Mouse (Mus musculus): ENCODE data around the gene Adgrl2. TPM values are rescaled to one million over a fixed set of nuclear protein-coding genes. Genes with fewer than 3 reads are reported as not detected.

The Adgrl2 gene
- polyA plus RNA-seq, 1 experiment from 2014 or later: 71.7 TPM

DNA sequence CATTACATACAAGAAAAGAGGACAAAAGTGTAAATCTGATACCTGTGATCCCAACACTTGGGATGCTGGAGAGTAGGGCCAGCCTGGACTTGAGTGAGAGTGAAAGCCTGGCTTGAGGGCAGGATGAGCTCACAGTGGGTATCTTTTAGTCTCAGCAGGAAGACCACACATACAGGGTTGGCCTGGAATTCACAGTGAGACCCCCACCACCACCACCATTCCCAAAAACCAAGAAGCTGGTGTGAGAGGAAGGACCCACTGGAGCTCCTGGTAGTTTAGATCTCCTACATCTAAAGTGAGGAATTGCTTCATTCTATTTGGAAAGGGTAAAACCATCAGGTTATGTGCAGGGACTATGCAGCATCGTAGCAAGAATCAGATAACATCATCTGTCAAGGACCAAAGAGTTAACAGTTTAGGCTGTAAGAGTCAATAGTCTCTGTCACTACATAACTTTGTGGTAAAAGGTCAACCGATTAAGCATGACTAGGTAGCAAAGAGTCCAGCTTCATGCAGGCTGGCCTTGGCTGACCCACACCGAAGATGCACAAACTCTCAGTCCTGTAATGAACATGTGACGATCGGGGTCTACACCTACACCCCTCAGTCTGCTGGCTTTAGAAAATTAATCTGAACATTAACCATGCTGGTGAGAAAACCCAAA lies 26.8 kb downstream of the Adgrl2 start:
- Histone ChIP-seq H3K4me1 (ENCODE audit: control insufficient read depth, insufficient read depth, low read length) (peaks cover 40% of the 10 kb centered on the region), H3K27me3 (ENCODE audit: control insufficient read depth, insufficient read depth, low read length) (no peaks in the 10 kb centered on the region), H3K9me3 (ENCODE audit: control insufficient read depth, low read depth, low read length) (no peaks in the 10 kb centered on the region), H3K9ac (replicated peaks; ENCODE audit: low read depth, low read length) (no peak overlapping the region), H3K36me3 (ENCODE audit: control insufficient read depth, insufficient read depth, low read length) (no peaks in the 10 kb centered on the region), H3K4me2 (replicated peaks; ENCODE audit: low read depth, low read length) (no peak overlapping the region), H3K4me3 (ENCODE audit: low read depth, low read length) (no peak overlapping the region), H3K27ac (ENCODE audit: low read length) (no peak overlapping the region)
- no peak for ATAC-seq (ENCODE audit: insufficient number of reproducible peaks, insufficient read depth, low FRiP score, low read depth)
- 82% methylated on average over 5 of the region's 5 CpGs for WGBS

- no peak for ATAC-seq (ENCODE audit: insufficient number of reproducible peaks, insufficient read depth, low FRiP score, low read depth)
- H3K9me3 ChIP-seq (ENCODE audit: control insufficient read depth, low read depth, low read length): no peaks in the 10 kb centered on the region
- H3K36me3 ChIP-seq (ENCODE audit: control insufficient read depth, insufficient read depth, low read length): no peaks in the 10 kb centered on the region
- no peak overlapping the region for H3K4me2 ChIP-seq (replicated peaks; ENCODE audit: low read depth, low read length)
- H3K27ac ChIP-seq (ENCODE audit: low read length): no peak overlapping the region
- no peaks in the 10 kb centered on the region for H3K27me3 ChIP-seq (ENCODE audit: control insufficient read depth, insufficient read depth, low read length)
- H3K4me1 ChIP-seq (ENCODE audit: control insufficient read depth, insufficient read depth, low read length): peaks cover 36% of the 10 kb centered on the region
- H3K9ac ChIP-seq (replicated peaks; ENCODE audit: low read depth, low read length): no peak overlapping the region
- WGBS: 57% methylated on average over 5 of the region's 5 CpGs
- H3K4me3 ChIP-seq (ENCODE audit: low read depth, low read length): no peak overlapping the region
Observed at GRCm38 (mm10) chr3:148961611-148962010, 28.7 kb downstream of the Adgrl2 start.

DNA sequence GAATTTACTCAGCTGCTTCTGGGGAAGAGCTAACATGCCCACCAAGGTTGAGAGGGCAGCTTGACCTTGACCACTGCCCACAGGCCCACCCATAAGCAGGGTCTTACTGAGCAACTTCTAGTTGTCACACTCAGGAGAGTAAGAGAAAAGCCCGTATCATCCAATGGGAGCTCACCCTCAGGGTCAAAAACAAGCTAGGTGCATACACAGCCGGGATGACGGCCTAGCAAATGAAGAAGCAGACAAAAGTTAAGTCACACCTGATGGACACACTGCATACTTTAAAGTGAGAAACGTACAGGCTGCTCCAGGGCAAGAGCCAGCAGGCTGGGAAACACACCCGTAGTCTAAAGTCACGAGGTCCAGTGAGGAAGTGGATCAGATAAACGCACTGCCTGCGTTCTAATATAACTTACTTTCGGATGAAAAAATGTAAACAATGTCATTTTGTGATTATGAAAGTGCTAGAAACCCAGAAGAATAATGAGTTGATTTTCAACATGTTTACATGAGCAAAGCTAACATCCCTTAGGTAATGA lies 29.5 kb downstream of the Adgrl2 start:
- Histone ChIP-seq H3K36me3 (ENCODE audit: control insufficient read depth, insufficient read depth, low read length) (no peaks in the 10 kb centered on the region), H3K4me3 (ENCODE audit: low read depth, low read length) (no peak overlapping the region), H3K4me2 (replicated peaks; ENCODE audit: low read depth, low read length) (no peak overlapping the region), H3K27ac (ENCODE audit: low read length) (no peak overlapping the region), H3K9me3 (ENCODE audit: control insufficient read depth, low read depth, low read length) (no peaks in the 10 kb centered on the region), H3K27me3 (ENCODE audit: control insufficient read depth, insufficient read depth, low read length) (no peaks in the 10 kb centered on the region), H3K9ac (replicated peaks; ENCODE audit: low read depth, low read length) (no peak overlapping the region), H3K4me1 (ENCODE audit: control insufficient read depth, insufficient read depth, low read length) (peaks cover 36% of the 10 kb centered on the region)
- WGBS: 20% methylated on average over 9 of the region's 9 CpGs
- peak; percentile 39; the same call in 1 of the 2 replicates for ATAC-seq (ENCODE audit: insufficient number of reproducible peaks, insufficient read depth, low FRiP score, low read depth)

- H3K9me3 ChIP-seq (ENCODE audit: control insufficient read depth, low read depth, low read length): no peaks in the 10 kb centered on the region
- ATAC-seq (ENCODE audit: insufficient number of reproducible peaks, insufficient read depth, low FRiP score, low read depth): no peak
- WGBS: 77% methylated on average over 10 of the region's 10 CpGs
- no peak overlapping the region for H3K9ac ChIP-seq (replicated peaks; ENCODE audit: low read depth, low read length)
- H3K36me3 ChIP-seq (ENCODE audit: control insufficient read depth, insufficient read depth, low read length): no peaks in the 10 kb centered on the region
- H3K4me1 ChIP-seq (ENCODE audit: control insufficient read depth, insufficient read depth, low read length): peaks cover 35% of the 10 kb centered on the region
- H3K4me3 ChIP-seq (ENCODE audit: low read depth, low read length): no peak overlapping the region
- no peaks in the 10 kb centered on the region for H3K27me3 ChIP-seq (ENCODE audit: control insufficient read depth, insufficient read depth, low read length)
- H3K27ac ChIP-seq (ENCODE audit: low read length): no peak overlapping the region
- no peak overlapping the region for H3K4me2 ChIP-seq (replicated peaks; ENCODE audit: low read depth, low read length)
Observed at GRCm38 (mm10) chr3:148960215-148960614, 30.1 kb downstream of the Adgrl2 start.

DNA sequence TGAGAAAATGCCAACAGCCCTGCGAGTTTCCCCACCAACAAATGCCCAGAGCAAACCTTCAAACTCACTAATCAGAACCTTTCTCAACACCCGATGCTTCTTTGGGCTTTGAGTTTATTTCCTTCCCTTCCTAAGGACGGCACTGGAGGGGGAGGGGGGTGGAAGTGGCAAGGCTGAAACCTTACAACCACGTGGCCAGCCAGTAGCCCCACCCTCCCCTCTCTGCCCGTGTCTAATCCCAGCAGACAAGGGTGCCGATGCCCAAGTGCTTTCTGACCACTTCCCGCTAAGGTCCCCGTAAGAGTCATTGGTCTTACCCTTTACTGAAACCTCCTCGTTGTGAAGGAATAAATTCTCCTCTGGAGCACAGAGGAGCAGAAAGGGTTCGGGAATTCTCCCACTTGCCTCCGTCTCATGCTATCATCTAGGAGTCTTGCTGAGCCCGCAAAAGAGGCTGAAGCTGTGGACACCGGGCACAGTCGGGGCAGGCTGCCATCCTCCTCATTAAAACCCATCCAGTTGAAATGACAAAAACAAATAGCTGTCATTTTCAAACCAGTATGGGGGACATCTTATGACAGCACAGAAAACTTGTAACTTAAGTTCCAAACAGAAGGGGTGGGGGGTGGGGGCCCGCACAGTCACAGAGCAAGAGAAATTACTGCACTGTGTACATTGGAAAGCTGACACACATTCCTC lies 30.9 kb downstream of the Adgrl2 start:
- 22% methylated on average over 15 of the region's 15 CpGs for WGBS
- H3K27me3 ChIP-seq (ENCODE audit: control insufficient read depth, insufficient read depth, low read length): no peaks in the 10 kb centered on the region
- H3K36me3 ChIP-seq (ENCODE audit: control insufficient read depth, insufficient read depth, low read length): no peaks in the 10 kb centered on the region
- ATAC-seq (ENCODE audit: insufficient number of reproducible peaks, insufficient read depth, low FRiP score, low read depth): no peak
- H3K4me2 ChIP-seq (replicated peaks; ENCODE audit: low read depth, low read length): peak overlapping the region; percentile 38
- H3K9me3 ChIP-seq (ENCODE audit: control insufficient read depth, low read depth, low read length): no peaks in the 10 kb centered on the region
- H3K4me1 ChIP-seq (ENCODE audit: control insufficient read depth, insufficient read depth, low read length): peaks cover 29% of the 10 kb centered on the region
- H3K4me3 ChIP-seq (ENCODE audit: low read depth, low read length): peak overlapping the region; percentile 14; the same call in 1 of the 2 replicates
- H3K9ac ChIP-seq (replicated peaks; ENCODE audit: low read depth, low read length): no peak overlapping the region
- no peak overlapping the region for H3K27ac ChIP-seq (ENCODE audit: low read length)

GRCm38 (mm10) chr3:148958714-148959113 lies 31.6 kb downstream of the Adgrl2 start:
- no peaks in the 10 kb centered on the region for H3K36me3 ChIP-seq (ENCODE audit: control insufficient read depth, insufficient read depth, low read length)
- H3K27ac ChIP-seq (ENCODE audit: low read length): no peak overlapping the region
- H3K27me3 ChIP-seq (ENCODE audit: control insufficient read depth, insufficient read depth, low read length): no peaks in the 10 kb centered on the region
- ATAC-seq (ENCODE audit: insufficient number of reproducible peaks, insufficient read depth, low FRiP score, low read depth): no peak
- WGBS: 63% methylated on average over 5 of the region's 5 CpGs
- peaks cover 29% of the 10 kb centered on the region for H3K4me1 ChIP-seq (ENCODE audit: control insufficient read depth, insufficient read depth, low read length)
- H3K9ac ChIP-seq (replicated peaks; ENCODE audit: low read depth, low read length): no peak overlapping the region
- no peak overlapping the region for H3K4me3 ChIP-seq (ENCODE audit: low read depth, low read length)
- H3K9me3 ChIP-seq (ENCODE audit: control insufficient read depth, low read depth, low read length): no peaks in the 10 kb centered on the region
- H3K4me2 ChIP-seq (replicated peaks; ENCODE audit: low read depth, low read length): peak overlapping the region; percentile 38; the same call in 1 of the 2 replicates

DNA sequence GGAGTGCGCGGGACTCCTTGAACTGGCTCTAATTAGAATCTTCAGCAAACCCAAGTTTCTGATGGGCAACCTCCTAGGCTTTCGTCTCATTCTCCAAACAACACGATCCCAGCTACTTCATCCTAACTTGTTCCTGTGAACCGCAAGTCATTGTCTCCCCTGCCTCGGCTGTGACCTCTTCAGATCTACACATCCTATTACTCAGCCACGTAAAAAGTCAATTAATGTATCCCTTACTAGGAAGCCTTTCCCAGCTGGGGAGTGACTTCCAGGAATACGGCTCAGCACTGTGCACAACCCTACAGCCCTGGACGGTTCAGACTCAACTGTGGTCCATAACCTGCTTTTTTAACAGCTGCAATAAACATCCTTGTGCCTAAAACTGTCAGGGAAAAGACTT lies 32.2 kb downstream of the Adgrl2 start:
- 46% methylated on average over 9 of the region's 9 CpGs for WGBS
- Histone ChIP-seq H3K27ac (ENCODE audit: low read length) (no peak overlapping the region), H3K27me3 (ENCODE audit: control insufficient read depth, insufficient read depth, low read length) (no peaks in the 10 kb centered on the region), H3K4me1 (ENCODE audit: control insufficient read depth, insufficient read depth, low read length) (peaks cover 29% of the 10 kb centered on the region), H3K9me3 (ENCODE audit: control insufficient read depth, low read depth, low read length) (no peaks in the 10 kb centered on the region), H3K36me3 (ENCODE audit: control insufficient read depth, insufficient read depth, low read length) (no peaks in the 10 kb centered on the region), H3K4me3 (ENCODE audit: low read depth, low read length) (no peak overlapping the region), H3K9ac (replicated peaks; ENCODE audit: low read depth, low read length) (no peak overlapping the region), H3K4me2 (replicated peaks; ENCODE audit: low read depth, low read length) (no peak overlapping the region)
- no peak for ATAC-seq (ENCODE audit: insufficient number of reproducible peaks, insufficient read depth, low FRiP score, low read depth)

DNA sequence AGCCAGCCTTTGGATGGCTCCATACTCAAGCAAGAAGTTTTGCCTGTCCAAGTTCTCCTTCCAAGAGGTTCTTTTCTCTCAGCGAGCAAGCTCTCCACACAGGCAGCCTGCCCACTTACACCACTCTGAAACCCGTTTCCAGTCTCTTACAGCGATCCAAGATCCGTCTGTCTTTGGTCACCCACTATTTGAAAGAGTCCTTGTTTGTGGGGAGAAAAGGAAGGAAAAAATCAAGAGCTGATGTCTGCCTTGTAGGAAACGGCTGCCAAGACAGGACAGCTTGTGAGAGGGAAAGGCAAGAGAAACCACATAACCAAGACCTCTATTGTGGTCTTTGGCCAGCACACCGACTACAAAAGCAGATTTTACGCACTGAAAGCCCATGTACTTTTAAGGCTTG lies 33.5 kb downstream of the Adgrl2 start:
- no peaks in the 10 kb centered on the region for H3K9me3 ChIP-seq (ENCODE audit: control insufficient read depth, low read depth, low read length)
- H3K36me3 ChIP-seq (ENCODE audit: control insufficient read depth, insufficient read depth, low read length): peaks cover 8% of the 10 kb centered on the region; the same call in 1 of the 2 replicates
- no peak overlapping the region for H3K9ac ChIP-seq (replicated peaks; ENCODE audit: low read depth, low read length)
- H3K27ac ChIP-seq (ENCODE audit: low read length): no peak overlapping the region
- no peak overlapping the region for H3K4me2 ChIP-seq (replicated peaks; ENCODE audit: low read depth, low read length)
- 81% methylated on average over 7 of the region's 7 CpGs for WGBS
- ATAC-seq (ENCODE audit: insufficient number of reproducible peaks, insufficient read depth, low FRiP score, low read depth): no peak
- no peaks in the 10 kb centered on the region for H3K27me3 ChIP-seq (ENCODE audit: control insufficient read depth, insufficient read depth, low read length)
- no peak overlapping the region for H3K4me3 ChIP-seq (ENCODE audit: low read depth, low read length)
- peaks cover 27% of the 10 kb centered on the region for H3K4me1 ChIP-seq (ENCODE audit: control insufficient read depth, insufficient read depth, low read length)

All from stomach, embryonic 14.5 days (tissue).